Mouse (Mus musculus) embryonic facial prominence, embryonic 13.5 days (tissue): Measurements from ENCODE around the gene Zkscan5. TPM values are rescaled to one million over a fixed set of nuclear protein-coding genes. Genes with fewer than 3 reads are reported as not detected.

Experiments used
- ATAC-seq: fragments of 200-750 bp; cut with Nextera tagmentation; 2 replicates; pipeline ENCODE4 v1.8.0; 2017; ENCODE audit warnings: low read depth; ENCODE audit not compliant: insufficient number of reproducible peaks, insufficient read depth, low FRiP score, low TSS enrichment
- H3K27ac ChIP-seq: fragments of 300-500 bp; sonication (generic); 2 replicates; pipeline ENCODE4 v1.5.1; 2015; ENCODE audit warnings: moderate library complexity, mild to moderate bottlenecking, inconsistent platforms
- H3K27me3 ChIP-seq: fragments of 300-500 bp; sonication (generic); 2 replicates; pipeline ENCODE4 v1.6.1; 2015; ENCODE audit warnings: mild to moderate bottlenecking, inconsistent platforms
- H3K36me3 ChIP-seq: fragments of 300-500 bp; sonication (generic); 2 replicates; pipeline ENCODE4 v1.6.1; 2015; ENCODE audit warnings: mild to moderate bottlenecking, inconsistent platforms
- H3K4me1 ChIP-seq: fragments of 300-500 bp; sonication (generic); 2 replicates; pipeline ENCODE4 v1.6.1; 2015; ENCODE audit warnings: inconsistent platforms
- H3K4me2 ChIP-seq: fragments of 300-500 bp; sonication (generic); 2 replicates; pipeline ENCODE4 v1.6.1; 2015; ENCODE audit warnings: moderate library complexity, mild to moderate bottlenecking, inconsistent platforms
- H3K4me3 ChIP-seq: fragments of 300-500 bp; sonication (generic); 2 replicates; pipeline ENCODE4 v1.5.1; 2015; ENCODE audit warnings: mild to moderate bottlenecking, inconsistent platforms
- H3K9ac ChIP-seq: fragments of 300-500 bp; sonication (generic); 2 replicates; pipeline ENCODE4 v1.6.1; 2015; ENCODE audit warnings: mild to moderate bottlenecking, inconsistent platforms
- H3K9me3 ChIP-seq: fragments of 300-500 bp; sonication (generic); 2 replicates; pipeline ENCODE4 v1.6.1; 2016; ENCODE audit warnings: inconsistent platforms
- WGBS: fragments of 180-500 bp; shearing (Covaris S2); methylation state at CpG from one replicate; pipeline ENCODE4 v1.1.7; 2015; ENCODE audit warnings: mixed read lengths; 5-methylcytosine and 5-hydroxymethylcytosine counted together
- polyA plus RNA-seq: library from polyadenylated mRNA; unstranded; fragments of >200 nt; fragmentation: Nextera tagmentation; extraction: Ambion mirVana; gene quantifications from 2 replicates; pipeline ENCODE4 v1.2.1, GENCODE M21; 2015

Zkscan5 gene
- polyA plus RNA-seq, 1 experiment from 2014 or later, result 18.2 TPM

GRCm38 (mm10) chr5:145231893-145232411 lies 27.6 kb downstream of the Zkscan5 start:
- H3K9ac ChIP-seq, result peak overlapping the region; percentile 99
- H3K36me3 ChIP-seq, result peaks cover 34% of the 10 kb centered on the region
- peak overlapping the region; percentile 79 for H3K4me2 ChIP-seq
- peak; percentile 63 for ATAC-seq
- peaks cover 16% of the 10 kb centered on the region for H3K4me1 ChIP-seq
- peak overlapping the region; percentile 85 for H3K27ac ChIP-seq
- no peaks in the 10 kb centered on the region for H3K27me3 ChIP-seq
- peak overlapping the region; percentile 99 for H3K4me3 ChIP-seq
- H3K9me3 ChIP-seq, result no peaks in the 10 kb centered on the region
- under 1% methylated on average over 49 of the region's 49 CpGs for WGBS

- Histone ChIP-seq H3K9ac (no peak overlapping the region), H3K27me3 (no peaks in the 10 kb centered on the region), H3K4me1 (peaks cover 16% of the 10 kb centered on the region), H3K4me2 (no peak overlapping the region), H3K4me3 (no peak overlapping the region), H3K9me3 (no peaks in the 10 kb centered on the region), H3K27ac (no peak overlapping the region), H3K36me3 (peaks cover 58% of the 10 kb centered on the region)
- ATAC-seq, result no peak
These were observed 30.3 kb downstream of the Zkscan5 start for GRCm38 (mm10) chr5:145234636-145235035.

- Histone ChIP-seq H3K4me3 (no peak overlapping the region), H3K27ac (no peak overlapping the region), H3K9ac (no peak overlapping the region), H3K9me3 (no peaks in the 10 kb centered on the region), H3K36me3 (peaks cover 65% of the 10 kb centered on the region), H3K4me1 (no peaks in the 10 kb centered on the region), H3K4me2 (no peak overlapping the region), H3K27me3 (no peaks in the 10 kb centered on the region)
- ATAC-seq, result no peak
- WGBS, result 95% methylated on average over 3 of the region's 3 CpGs
These were observed 45.2 kb downstream of the Zkscan5 start for GRCm38 (mm10) chr5:145249520-145249919.

Other genes starting within 250 kb of the Zkscan5 start
- gene Smurf1, start 238.7 kb upstream of the Zkscan5 start, polyA plus RNA-seq, result 15.4 and 18.0 TPM in 2 replicates
- not detected in 2 replicates for gene Gm4871, start 171.8 kb upstream of the Zkscan5 start, polyA plus RNA-seq
- gene 1700018F24Rik, start 161.6 kb upstream of the Zkscan5 start, polyA plus RNA-seq, result not detected in 2 replicates
- gene Arpc1a, start 120.7 kb upstream of the Zkscan5 start, polyA plus RNA-seq, result 144 and 157 TPM in 2 replicates
- gene Kpna7, start 120.5 kb upstream of the Zkscan5 start, polyA plus RNA-seq, result not detected in 2 replicates
- 177 and 178 TPM in 2 replicates for gene Arpc1b, start 90.3 kb upstream of the Zkscan5 start, polyA plus RNA-seq
- 128 and 146 TPM in 2 replicates for gene Pdap1, start 64.3 kb upstream of the Zkscan5 start, polyA plus RNA-seq
- 201 and 225 TPM in 2 replicates for gene Bud31, start 64.2 kb upstream of the Zkscan5 start, polyA plus RNA-seq
- gene Ptcd1, start 37.5 kb upstream of the Zkscan5 start, polyA plus RNA-seq, result 19.4 and 20.9 TPM in 2 replicates
- 52.1 and 58.7 TPM in 2 replicates for gene Cpsf4, start 37.3 kb upstream of the Zkscan5 start, polyA plus RNA-seq
- 668 and 696 TPM in 2 replicates for gene Atp5j2, start 12.5 kb upstream of the Zkscan5 start, polyA plus RNA-seq
- gene Zkscan14, start 2.7 kb upstream of the Zkscan5 start, polyA plus RNA-seq, result 11.2 and 11.9 TPM in 2 replicates
- 33.7 and 36.2 TPM in 2 replicates for gene Zfp655, start 27.2 kb downstream of the Zkscan5 start, polyA plus RNA-seq
- 0.80 and 0.83 TPM in 2 replicates for gene Zscan25, start 75.9 kb downstream of the Zkscan5 start, polyA plus RNA-seq
- not detected in 2 replicates for gene Cyp3a57, start 140.7 kb downstream of the Zkscan5 start, polyA plus RNA-seq